Mouse (Mus musculus) heart, adult 18-20 months (tissue): ENCODE results near the gene Cant1. TPM values are rescaled to one million over a fixed set of nuclear protein-coding genes. Genes with fewer than 3 reads are reported as not detected.

Experiments
- DNase-seq, 2 experiments: peaks; one replicate each; pipeline ENCODE4 v3.0.0; 2021 to 2022; ENCODE audit warnings: mixed read lengths in 1 of 2
- total RNA-seq, 2 experiments: library from RNA; stranded (reverse); gene quantifications; 2 replicates each; pipeline ENCODE4 v1.2.3; 2021

The Cant1 gene
- total RNA-seq, 2 experiments from 2014 or later: 17.5 to 18.6 TPM

- no peak for DNase-seq
These were observed 47.0 kb downstream of the Cant1 start for GRCm38 (mm10) chr11:118371876-118372275.

DNA sequence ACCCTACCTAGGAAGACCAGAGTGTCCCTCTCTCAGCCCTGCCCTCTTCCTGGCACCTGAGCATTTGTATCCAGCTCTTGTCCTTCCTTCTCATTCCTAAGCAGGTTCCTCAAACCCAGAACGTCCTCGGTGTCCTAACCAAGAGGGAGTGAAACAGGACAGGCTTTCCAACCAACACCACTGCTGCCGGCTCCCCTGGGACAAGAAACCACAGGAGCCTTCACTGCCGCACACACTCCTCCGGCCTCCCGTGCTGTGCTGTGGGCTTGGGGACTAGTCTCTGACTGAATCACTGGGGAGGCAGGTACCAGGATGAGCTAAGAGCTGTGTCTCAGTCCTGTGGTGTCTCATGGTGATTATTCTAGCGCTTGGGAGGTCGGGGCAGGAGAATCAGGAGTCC is 49.2 kb downstream of the Cant1 start:
- DNase-seq: no peak

DNA sequence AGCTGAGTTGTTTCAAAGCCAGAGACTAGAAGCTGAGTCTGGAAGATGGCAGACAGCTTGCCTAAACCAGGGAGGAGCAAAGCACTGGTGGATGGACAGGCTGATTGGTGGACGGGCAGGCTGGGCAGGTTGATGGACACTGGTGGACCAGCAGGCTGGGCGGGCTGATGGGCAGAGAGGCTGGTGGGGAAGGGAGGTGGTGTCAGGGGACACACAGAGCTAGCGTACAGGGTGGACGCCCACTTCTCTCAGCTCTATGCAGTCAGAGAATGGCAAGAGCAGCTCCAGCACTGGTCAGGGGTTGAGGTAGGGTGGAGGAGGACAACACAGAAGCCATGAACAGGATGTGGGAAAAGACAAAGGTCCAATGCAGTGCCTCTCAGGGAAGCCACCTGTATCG is 49.6 kb downstream of the Cant1 start:
- DNase-seq: no peak

DNA sequence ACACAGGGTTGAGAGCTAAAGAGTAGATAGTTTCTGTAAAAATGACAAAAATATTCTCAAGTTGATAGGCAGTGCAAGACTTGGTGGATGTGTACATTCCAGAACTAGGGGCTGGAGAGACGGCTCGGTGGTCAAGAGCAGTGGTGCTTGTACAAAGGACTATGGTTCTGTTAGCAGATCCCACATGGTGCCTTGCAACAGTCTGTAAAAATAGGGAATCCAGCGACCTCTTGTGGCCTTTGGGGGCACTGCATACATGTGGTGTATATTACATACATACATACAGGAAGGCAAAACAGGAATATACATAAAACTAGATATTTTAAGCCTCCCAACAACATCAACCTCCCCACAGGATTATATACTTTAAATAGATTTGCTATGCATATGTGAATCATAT is 50.6 kb downstream of the Cant1 start:
- DNase-seq: no peak

GRCm38 (mm10) chr11:118366559-118366958 is 52.3 kb downstream of the Cant1 start:
- DNase-seq: no peak

DNA sequence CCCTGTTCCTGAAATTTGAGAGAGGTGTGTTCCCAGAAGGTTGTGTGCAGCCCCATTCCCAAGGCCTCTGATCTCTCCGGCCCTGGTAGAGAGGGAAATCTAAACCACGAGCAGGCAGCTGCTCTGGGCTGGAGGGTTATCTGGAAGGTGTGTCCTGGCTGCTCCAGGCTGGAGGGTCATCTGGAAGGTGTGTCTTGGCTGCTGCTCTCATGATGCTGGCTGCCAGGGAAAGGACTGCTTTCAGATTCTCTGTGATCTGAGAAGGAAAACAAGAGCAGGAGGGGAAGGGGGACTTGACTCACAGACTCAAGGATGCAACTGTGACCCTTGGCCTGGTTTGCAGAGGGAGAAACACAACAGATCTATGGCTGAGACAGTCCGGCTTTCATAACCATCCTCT is 52.8 kb downstream of the Cant1 start:
- DNase-seq: no peak

GRCm38 (mm10) chr11:118365171-118365570 is 53.7 kb downstream of the Cant1 start:
- peak; percentile 63 to 83 for DNase-seq

DNA sequence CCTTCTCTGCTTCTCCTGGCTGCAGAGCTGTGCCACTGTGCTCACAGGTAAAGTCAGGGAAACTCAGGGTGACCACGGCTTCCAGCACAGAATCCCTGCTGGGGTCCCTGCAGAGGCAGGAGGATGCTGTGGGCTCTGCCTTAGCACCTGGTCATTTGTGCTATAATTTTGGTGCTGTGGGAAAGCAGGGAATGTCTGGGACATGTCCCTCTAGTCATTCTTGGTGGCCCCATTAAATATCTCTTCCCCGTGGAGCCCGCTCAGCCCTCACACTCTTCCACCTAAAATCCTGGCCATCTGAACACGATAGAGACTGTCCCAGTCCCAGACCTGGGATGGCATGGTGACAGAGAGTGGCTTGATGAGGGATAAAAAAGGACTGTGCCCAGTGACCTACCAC is 54.9 kb downstream of the Cant1 start:
- DNase-seq: no peak

DNA sequence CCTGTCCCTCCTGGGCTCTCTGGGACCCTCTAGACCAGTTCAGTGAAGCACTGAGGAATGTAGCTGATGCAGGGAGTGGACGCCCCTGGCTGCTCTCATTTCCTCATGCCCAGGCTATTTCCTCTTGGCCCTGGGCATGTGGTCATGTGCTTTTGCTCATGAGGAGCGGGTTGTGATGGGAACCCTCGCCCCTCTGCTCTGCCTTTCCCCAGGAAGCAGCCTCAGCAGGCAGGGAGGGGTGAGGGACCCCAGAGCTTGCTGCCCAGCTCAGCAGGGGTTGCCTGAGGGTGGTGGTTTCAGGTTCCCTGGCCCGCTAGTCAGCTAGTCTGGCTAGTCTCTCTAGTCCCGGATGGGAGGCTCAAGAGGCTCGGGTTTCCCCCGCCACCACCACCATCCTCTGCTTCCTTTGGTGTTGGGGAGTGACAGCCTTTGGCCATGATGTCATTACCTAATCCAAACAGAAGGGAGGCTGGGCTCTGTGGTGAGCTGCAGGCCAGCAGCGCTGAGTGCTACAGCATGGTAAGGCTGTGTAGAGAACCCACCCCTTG is 55.8 kb downstream of the Cant1 start:
- peak; percentile 77 to 88 for DNase-seq

DNA sequence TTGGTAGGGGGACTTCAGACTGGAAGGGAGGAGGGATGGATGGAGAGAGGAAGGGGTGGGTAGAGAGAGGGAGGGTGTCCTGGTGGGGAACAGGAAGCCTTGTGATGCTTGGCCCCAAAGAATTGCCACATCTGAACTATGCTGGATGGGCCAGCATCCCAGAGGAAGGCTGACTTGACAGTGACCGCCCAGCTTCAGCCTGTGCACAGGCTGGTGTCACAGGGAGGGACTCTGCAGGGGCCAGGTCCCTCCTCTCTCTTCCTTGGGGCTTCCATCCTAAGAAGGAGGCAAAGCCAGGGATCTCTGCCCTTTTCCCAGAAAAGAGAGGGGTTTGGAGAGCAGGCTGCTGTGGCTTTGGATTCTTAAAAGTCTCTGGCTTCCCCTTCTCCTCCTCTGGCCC is 56.4 kb downstream of the Cant1 start:
- DNase-seq: peak in 1 of 2 experiments; percentile 77

DNA sequence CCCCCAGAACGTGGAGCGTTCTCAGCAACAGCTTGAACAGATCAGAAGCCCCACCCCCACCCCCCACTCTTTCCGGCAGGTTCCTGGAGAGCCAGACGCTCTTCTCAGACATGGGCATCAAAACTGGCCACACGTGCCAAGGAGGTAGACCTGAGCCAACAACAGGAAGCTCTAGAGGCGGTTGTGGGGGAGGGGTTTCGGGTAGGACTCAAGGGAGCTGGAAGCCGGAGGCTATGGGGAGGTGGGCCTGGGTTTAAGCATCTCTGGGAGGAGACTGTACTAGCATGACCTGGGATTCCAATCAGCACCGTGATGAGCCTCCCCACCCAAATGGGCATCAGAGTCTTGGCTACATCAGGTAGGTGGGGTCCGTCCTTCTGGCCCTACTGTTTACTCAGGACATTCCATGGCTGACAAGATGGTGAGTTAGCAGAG is 58.0 kb downstream of the Cant1 start:
- DNase-seq: peak; percentile 55 to 58

DNA sequence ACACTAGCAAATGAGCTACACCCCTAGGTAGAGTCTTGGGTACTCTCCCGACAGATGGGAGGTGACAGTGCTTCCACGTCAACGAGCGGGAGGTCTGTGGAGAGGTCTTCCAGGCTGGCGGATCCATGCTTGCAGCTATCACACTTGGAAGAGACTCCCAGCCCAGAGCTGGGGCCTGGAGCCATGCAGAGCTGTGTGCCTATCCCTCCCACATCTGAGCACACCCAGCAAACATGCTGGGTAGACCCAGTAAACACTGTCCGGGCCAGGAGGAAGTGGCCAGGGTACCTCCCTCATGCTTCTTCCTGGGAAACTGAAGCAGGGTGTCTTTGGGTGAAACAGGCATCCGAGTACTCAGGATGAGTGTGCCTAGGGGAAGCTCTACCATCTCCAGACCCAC is 58.4 kb downstream of the Cant1 start:
- DNase-seq: peak; percentile 61 to 78

Other genes with a start within 250 kb of the Cant1 start
- gene Cyth1, start 170.5 kb downstream of the Cant1 start, total RNA-seq: 10 to 100 TPM; 54.1 to 63.2 TPM
- gene Usp36, start 128.8 kb downstream of the Cant1 start, total RNA-seq: 10 to 100 TPM; 12.3 to 12.4 TPM
- under 1 TPM; 0.39 to 0.42 TPM for gene Cep295nl, start 76.6 kb downstream of the Cant1 start, total RNA-seq
- 100 to 1,000 TPM in 1 of 2 experiments, 10 to 100 TPM in 1; 75.0 to 102 TPM for gene Timp2, start 63.3 kb downstream of the Cant1 start, total RNA-seq
- 10 to 100 TPM; 19.6 to 34.9 TPM for gene Lgals3bp, start 17.0 kb downstream of the Cant1 start, total RNA-seq
- gene C1qtnf1, start 9.1 kb upstream of the Cant1 start, total RNA-seq: 10 to 100 TPM; 13.4 to 16.4 TPM
- 1 to 10 TPM; 4.2 to 5.1 TPM for gene Engase, start 57.7 kb upstream of the Cant1 start, total RNA-seq